Mouse (Mus musculus) left cerebral cortex, adult 2 months (tissue): Measurements from ENCODE around the gene Slco1b2. TPM values are rescaled to one million over a fixed set of nuclear protein-coding genes. Genes with fewer than 3 reads are reported as not detected.
"Not testable (repeated sequence)": the region's sequence is repeated elsewhere in the genome, so short reads cannot be mapped to it uniquely, and the experiment has no call there.

Experiments used
- DNase-seq, 2 experiments: peaks; one replicate each; pipeline ENCODE4 v3.0.0; 2021 to 2022; ENCODE audit warnings: low spot score in 2 of 2, mixed read lengths in 1 of 2; ENCODE audit errors: extremely low spot score in 1 of 2
- H3K27ac ChIP-seq: fragments of 200-600 bp; 2 replicates; pipeline ENCODE4 v1.8.1; 2022
- H3K4me3 ChIP-seq: fragments of 200-600 bp; 2 replicates; pipeline ENCODE4 v1.8.1; 2022
- CTCF ChIP-seq: fragments of 200-600 bp; IDR thresholded peaks from 2 replicates; pipeline ENCODE4 v1.8.1; 2022; ENCODE audit warnings: antibody characterized with exemption, mild to moderate bottlenecking, moderate library complexity
- intact Hi-C: fragments of 180-260 bp; cut with DNase I; formaldehyde crosslinking; loops from one replicate; pipeline ENCODE4 v1.15.1; 2025
- long read RNA-seq, 2 experiments: library from polyadenylated mRNA; stranded (forward); transcript quantifications; one replicate each; pipeline ENCODE4 v2.0.0; 2021; ENCODE audit warnings: borderline mapping rate in 2 of 2
- total RNA-seq, 2 experiments: library from RNA; stranded (reverse); gene quantifications; 2 replicates each; pipeline ENCODE4 v1.2.3; 2021

Gene Slco1b2
- 1 to 10 TPM in 1 of 2 experiments, under 1 TPM in 1; 0.23 to 2.3 TPM for total RNA-seq
- long read RNA-seq, experiment 1, partial matches to known transcripts = 0 of 1 reads
- long read RNA-seq, experiment 1, other reads (novel, unspliced or antisense) = 1 of 1 reads
- long read RNA-seq, experiment 2 = 0 reads

GRCm38 (mm10) chr6:141629291-141629690 is at the start of gene Slco1b2:
Slco1b2 (plus strand) TSS chr6:141629518.
- TF ChIP-seq CTCF = no peak
- intact Hi-C loops = no loop called here

GRCm38 (mm10) chr6:141584791-141585403 is 44.4 kb upstream of the Slco1b2 start:
- no peak for TF ChIP-seq CTCF
- intact Hi-C loops = no loop called here
- Histone ChIP-seq H3K4me3 (no peak overlapping the region), H3K27ac (no peak overlapping the region)
- no peak for DNase-seq

More at GRCm38 (mm10) chr6:141629291-141629690, at the start of gene Slco1b2:
- DNase-seq = no peak
- H3K27ac ChIP-seq = no peak within 1 kb of the TSS
- H3K4me3 ChIP-seq = no peak within 1 kb of the TSS

GRCm38 (mm10) chr6:141590002-141590401 is 39.3 kb upstream of the Slco1b2 start:
- no peak for DNase-seq
- intact Hi-C loops = no loop called here
- Histone ChIP-seq H3K4me3 (no peak overlapping the region), H3K27ac (no peak overlapping the region)
- TF ChIP-seq CTCF = no peak

- DNase-seq, intact Hi-C loops, H3K4me3 ChIP-seq, H3K27ac ChIP-seq: not testable (repeated sequence)
Measured at GRCm38 (mm10) chr6:141590598-141591200, 38.6 kb upstream of the Slco1b2 start.

- Histone ChIP-seq H3K4me3 (no peak overlapping the region), H3K27ac (no peak overlapping the region)
- intact Hi-C loops = no loop called here
- no peak for DNase-seq
- no peak for TF ChIP-seq CTCF
Measured at GRCm38 (mm10) chr6:141596081-141596480, 33.2 kb upstream of the Slco1b2 start.

GRCm38 (mm10) chr6:141597037-141597436 is 32.3 kb upstream of the Slco1b2 start:
- intact Hi-C loops = no loop called here
- TF ChIP-seq CTCF = no peak
- Histone ChIP-seq H3K27ac (no peak overlapping the region), H3K4me3 (no peak overlapping the region)
- DNase-seq = no peak

- intact Hi-C loops = no loop called here
- Histone ChIP-seq H3K4me3 (no peak overlapping the region), H3K27ac (no peak overlapping the region)
- no peak for DNase-seq
- no peak for TF ChIP-seq CTCF
Measured at GRCm38 (mm10) chr6:141600940-141601339, 28.4 kb upstream of the Slco1b2 start.

- Histone ChIP-seq H3K4me3 (no peak overlapping the region), H3K27ac (no peak overlapping the region)
- DNase-seq = no peak
- intact Hi-C loops = no loop called here
- TF ChIP-seq CTCF = no peak
Measured at GRCm38 (mm10) chr6:141610702-141611260, 18.5 kb upstream of the Slco1b2 start.

- no peak overlapping the region for H3K27ac ChIP-seq
- intact Hi-C loops = no loop called here
- no peak for DNase-seq
- no peak for TF ChIP-seq CTCF
- no peak overlapping the region for H3K4me3 ChIP-seq
Measured at GRCm38 (mm10) chr6:141614017-141614416, 15.3 kb upstream of the Slco1b2 start.

- Histone ChIP-seq H3K27ac (no peak overlapping the region), H3K4me3 (no peak overlapping the region)
- no peak for DNase-seq
- TF ChIP-seq CTCF = no peak
- intact Hi-C loops = no loop called here
Measured at GRCm38 (mm10) chr6:141615348-141615747, 14.0 kb upstream of the Slco1b2 start.

GRCm38 (mm10) chr6:141632935-141633334 is 3.6 kb downstream of the Slco1b2 start:
- Histone ChIP-seq H3K4me3 (no peak overlapping the region), H3K27ac (no peak overlapping the region)
- DNase-seq = no peak
- no peak for TF ChIP-seq CTCF
- intact Hi-C loops = no loop called here

- H3K4me3 ChIP-seq = no peak overlapping the region
- DNase-seq = no peak
- intact Hi-C loops = no loop called here
- TF ChIP-seq CTCF = no peak
- H3K27ac ChIP-seq = no peak overlapping the region
Measured at GRCm38 (mm10) chr6:141635250-141635649, 5.9 kb downstream of the Slco1b2 start.
